Mouse (Mus musculus): ENCODE measurements around the gene Tgm1. TPM values are rescaled to one million over a fixed set of nuclear protein-coding genes. Genes with fewer than 3 reads are reported as not detected.
A peak's percentile ranks its signal among the peaks of the same experiment; 100 is the strongest.

The Tgm1 gene
- total RNA-seq, 1 experiment = 13.4 TPM

- peak overlapping the region; percentile 77; the same call in 1 of the 2 replicates for H3K9ac ChIP-seq (ENCODE audit: insufficient read depth, low read depth, low read length, poor library complexity, severe bottlenecking)
- peak overlapping the region; percentile 76 to 90 for H3K4me3 ChIP-seq (ENCODE audit: insufficient read depth in 1 of 2, low read depth in 1 of 2, low read length in 2 of 2, poor library complexity in 1 of 2, severe bottlenecking in 1 of 2)
- TF ChIP-seq MAFK (IDR thresholded peaks at IDR 0.05; ENCODE audit: insufficient read depth, low read depth, low read length) (no peak), HCFC1 (IDR thresholded peaks at IDR 0.05; ENCODE audit: borderline replicate concordance, insufficient read depth, low read length) (no peak), CHD2 (IDR thresholded peaks at IDR 0.05; ENCODE audit: low read depth, low read length) (no peak), ZNF384 (IDR thresholded peaks at IDR 0.05; ENCODE audit: low read depth, low read length) (no peak), ZC3H11A (IDR thresholded peaks at IDR 0.05; ENCODE audit: borderline replicate concordance, low read depth, low read length) (no peak)
- peaks cover 20% of the 10 kb centered on the region; the same call in 1 of the 2 replicates for H3K36me3 ChIP-seq (ENCODE audit: control insufficient read depth, insufficient read depth, low read length, poor library complexity, severe bottlenecking)
- H3K9me3 ChIP-seq (ENCODE audit: control insufficient read depth, insufficient read depth, low read depth, low read length) = no peaks in the 10 kb centered on the region
- in situ Hi-C loops (cut with MboI; ENCODE audit: low sequenced_read_pairs in 2 of 2, unreplicated experiment in 2 of 2) = no loop called here
- H3K4me1 ChIP-seq (ENCODE audit: control insufficient read depth in 2 of 2, insufficient read depth in 2 of 2, low read length in 2 of 2, poor library complexity in 1 of 2) = peaks cover 6 to 27% of the 10 kb centered on the region in 2 experiments; a peak in 3 of 4 replicates
- no peak overlapping the region for H3K27ac ChIP-seq (ENCODE audit: insufficient read depth, low read depth, low read length, poor library complexity, severe bottlenecking)
- DNase-seq (ENCODE audit: low read depth, low spot score) = no peak
These were observed 8.8 kb upstream of the Tgm1 start for GRCm38 (mm10) chr14:55722438-55722945.

- Histone ChIP-seq H3K9ac (ENCODE audit: insufficient read depth, low read depth, low read length, poor library complexity, severe bottlenecking) (peak within 1 kb of the TSS; percentile 77), H3K4me1 (ENCODE audit: control insufficient read depth in 2 of 2, insufficient read depth in 2 of 2, low read length in 2 of 2, poor library complexity in 1 of 2) (peaks cover 6 to 27% of the 10 kb centered on the region in 2 experiments; a peak in 3 of 4 replicates), H3K4me3 (ENCODE audit: insufficient read depth in 1 of 2, low read depth in 1 of 2, low read length in 2 of 2, poor library complexity in 1 of 2, severe bottlenecking in 1 of 2) (peak within 1 kb of the TSS; percentile 76 to 90), H3K9me3 (ENCODE audit: control insufficient read depth, insufficient read depth, low read depth, low read length) (no peaks in the 10 kb centered on the region), H3K36me3 (ENCODE audit: control insufficient read depth, insufficient read depth, low read length, poor library complexity, severe bottlenecking) (peaks cover 26% of the 10 kb centered on the region), H3K27ac (ENCODE audit: insufficient read depth, low read depth, low read length, poor library complexity, severe bottlenecking) (peak within 1 kb of the TSS; percentile 78)
- DNase-seq (ENCODE audit: low read depth, low spot score) = peak; percentile 95
- in situ Hi-C loops (cut with MboI; ENCODE audit: low sequenced_read_pairs in 2 of 2, unreplicated experiment in 2 of 2) = no loop called here
- peak; percentile 80 for TF ChIP-seq HCFC1 (IDR thresholded peaks at IDR 0.05; ENCODE audit: borderline replicate concordance, insufficient read depth, low read length)
- no peak for TF ChIP-seq MAFK (IDR thresholded peaks at IDR 0.05; ENCODE audit: insufficient read depth, low read depth, low read length)
These were observed 8.1 kb upstream of the Tgm1 start, which contains the start of gene Rabggta for GRCm38 (mm10) chr14:55721700-55722437. Rabggta (minus strand) TSS chr14:55722263.

- no peak for DNase-seq (ENCODE audit: low read depth, low spot score)
- Histone ChIP-seq H3K9me3 (ENCODE audit: control insufficient read depth, insufficient read depth, low read depth, low read length) (no peaks in the 10 kb centered on the region), H3K4me1 (ENCODE audit: control insufficient read depth in 2 of 2, insufficient read depth in 2 of 2, low read length in 2 of 2, poor library complexity in 1 of 2) (peaks cover 6 to 27% of the 10 kb centered on the region in 2 experiments; a peak in 3 of 4 replicates), H3K4me3 (ENCODE audit: insufficient read depth in 1 of 2, low read depth in 1 of 2, low read length in 2 of 2, poor library complexity in 1 of 2, severe bottlenecking in 1 of 2) (peak overlapping the region; percentile 76 to 90), H3K27ac (ENCODE audit: insufficient read depth, low read depth, low read length, poor library complexity, severe bottlenecking) (no peak overlapping the region), H3K9ac (ENCODE audit: insufficient read depth, low read depth, low read length, poor library complexity, severe bottlenecking) (peak overlapping the region; percentile 33; the same call in 1 of the 2 replicates), H3K36me3 (ENCODE audit: control insufficient read depth, insufficient read depth, low read length, poor library complexity, severe bottlenecking) (peaks cover 33% of the 10 kb centered on the region)
- TF ChIP-seq ZC3H11A (IDR thresholded peaks at IDR 0.05; ENCODE audit: borderline replicate concordance, low read depth, low read length) (no peak), ZNF384 (IDR thresholded peaks at IDR 0.05; ENCODE audit: low read depth, low read length) (no peak), HCFC1 (IDR thresholded peaks at IDR 0.05; ENCODE audit: borderline replicate concordance, insufficient read depth, low read length) (no peak), MAFK (IDR thresholded peaks at IDR 0.05; ENCODE audit: insufficient read depth, low read depth, low read length) (no peak), CHD2 (IDR thresholded peaks at IDR 0.05; ENCODE audit: low read depth, low read length) (no peak)
- in situ Hi-C loops (cut with MboI; ENCODE audit: low sequenced_read_pairs in 2 of 2, unreplicated experiment in 2 of 2) = no loop called here
These were observed 7.3 kb upstream of the Tgm1 start for GRCm38 (mm10) chr14:55721076-55721475.

DNA sequence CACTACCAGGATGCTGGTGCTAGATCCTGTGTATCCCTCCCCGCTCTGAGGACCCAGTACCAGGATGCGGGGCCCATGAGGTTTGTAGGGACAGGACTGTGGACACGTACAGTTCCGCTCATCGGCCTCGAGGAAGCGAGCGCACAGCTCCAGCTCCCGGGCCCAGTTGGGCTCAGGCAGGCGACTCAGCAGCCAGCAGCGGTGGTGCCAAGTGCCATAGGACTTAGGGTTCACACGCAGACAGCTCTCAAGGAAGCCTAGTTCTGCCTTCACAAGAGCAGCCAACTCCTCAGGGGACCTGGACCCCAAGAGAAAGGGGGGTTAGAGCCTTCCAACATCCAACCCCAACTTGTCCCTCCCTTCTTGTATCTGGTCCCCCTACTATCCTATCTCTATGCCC lies 6.9 kb upstream of the Tgm1 start:
- in situ Hi-C loops (cut with MboI; ENCODE audit: low sequenced_read_pairs in 2 of 2, unreplicated experiment in 2 of 2) = no loop called here
- no peak for TF ChIP-seq ZC3H11A (IDR thresholded peaks at IDR 0.05; ENCODE audit: borderline replicate concordance, low read depth, low read length)
- no peak for TF ChIP-seq ZNF384 (IDR thresholded peaks at IDR 0.05; ENCODE audit: low read depth, low read length)
- TF ChIP-seq CHD2 (IDR thresholded peaks at IDR 0.05; ENCODE audit: low read depth, low read length) = no peak
- TF ChIP-seq MAFK (IDR thresholded peaks at IDR 0.05; ENCODE audit: insufficient read depth, low read depth, low read length) = no peak
- TF ChIP-seq HCFC1 (IDR thresholded peaks at IDR 0.05; ENCODE audit: borderline replicate concordance, insufficient read depth, low read length) = no peak
- H3K36me3 ChIP-seq (ENCODE audit: control insufficient read depth, insufficient read depth, low read length, poor library complexity, severe bottlenecking) = peaks cover 35% of the 10 kb centered on the region
- H3K4me1 ChIP-seq (ENCODE audit: control insufficient read depth in 2 of 2, insufficient read depth in 2 of 2, low read length in 2 of 2, poor library complexity in 1 of 2) = peaks cover 6 to 27% of the 10 kb centered on the region in 2 experiments; a peak in 3 of 4 replicates
- no peak overlapping the region for H3K27ac ChIP-seq (ENCODE audit: insufficient read depth, low read depth, low read length, poor library complexity, severe bottlenecking)
- H3K9ac ChIP-seq (ENCODE audit: insufficient read depth, low read depth, low read length, poor library complexity, severe bottlenecking) = peak overlapping the region; percentile 33
- no peak for DNase-seq (ENCODE audit: low read depth, low spot score)
- no peaks in the 10 kb centered on the region for H3K9me3 ChIP-seq (ENCODE audit: control insufficient read depth, insufficient read depth, low read depth, low read length)
- H3K4me3 ChIP-seq (ENCODE audit: insufficient read depth in 1 of 2, low read depth in 1 of 2, low read length in 2 of 2, poor library complexity in 1 of 2, severe bottlenecking in 1 of 2) = peak overlapping the region; percentile 39 to 41
